Mouse (Mus musculus) kidney, adult 2 months (tissue): ENCODE measurements around the gene Morn5. TPM values are rescaled to one million over a fixed set of nuclear protein-coding genes. Genes with fewer than 3 reads are reported as not detected.
A peak's percentile ranks its signal among the peaks of the same experiment; 100 is the strongest.

Experiments used
- DNase-seq: peaks from one replicate; pipeline ENCODE4 v3.0.0; 2021
- H3K27ac ChIP-seq: fragments of 200-500 bp; 2 replicates; pipeline ENCODE4 v1.5.1; 2012; ENCODE audit warnings: low read depth, low read length, control low read depth, inconsistent platforms; ENCODE audit not compliant: insufficient read depth
- H3K27me3 ChIP-seq: fragments of 200-500 bp; replicated peaks from 2 replicates; pipeline ENCODE4 v1.6.1; 2012; ENCODE audit warnings: mild to moderate bottlenecking, moderate library complexity, low read length, inconsistent platforms; ENCODE audit not compliant: control insufficient read depth, insufficient read depth
- H3K36me3 ChIP-seq: fragments of 200-500 bp; 2 replicates; pipeline ENCODE4 v1.6.1; 2012; ENCODE audit warnings: mild to moderate bottlenecking, moderate library complexity, low read length, inconsistent platforms; ENCODE audit not compliant: control insufficient read depth, insufficient read depth
- H3K4me1 ChIP-seq: fragments of 200-500 bp; 2 replicates; pipeline ENCODE4 v1.6.1; 2011; ENCODE audit warnings: low read length; ENCODE audit not compliant: control insufficient read depth, insufficient read depth
- H3K4me3 ChIP-seq: fragments of 200-500 bp; 2 replicates; pipeline ENCODE4 v1.5.1; 2011; ENCODE audit warnings: mild to moderate bottlenecking, low read depth, low read length, control low read depth; ENCODE audit not compliant: insufficient read depth
- CTCF ChIP-seq: fragments of 200-500 bp; conservative IDR thresholded peaks from 2 replicates; pipeline ENCODE4 v1.5.1; 2011; ENCODE audit warnings: low read depth, mild to moderate bottlenecking, control low read depth, low read length, moderate library complexity, mixed read lengths; ENCODE audit not compliant: insufficient read depth, insufficient read length
- POLR2A ChIP-seq: fragments of 200-500 bp; IDR thresholded peaks from one replicate; pipeline ENCODE4 v1.6.1; 2011; ENCODE audit warnings: low read depth, low read length, control low read depth
- whole genome bisulfite sequencing: fragments of 180-500 bp; shearing (Covaris S2); methylation state at CpG from one replicate; pipeline ENCODE4 v1.1.7; 2018; 5-methylcytosine and 5-hydroxymethylcytosine counted together
- polyA plus RNA-seq: library from polyadenylated mRNA; depleted of rRNA; stranded (reverse); fragments of >200 nt; gene quantifications from 2 replicates; pipeline ENCODE4 v1.2.3, GENCODE M21; 2012

Morn5 gene
- polyA plus RNA-seq, 1 experiment: 1.7 TPM

- H3K27ac ChIP-seq: no peak overlapping the region
Observed at GRCm38 (mm10) chr2:36098021-36098420, 48.8 kb downstream of the Morn5 start.

GRCm38 (mm10) chr2:36099739-36100138 is 50.5 kb downstream of the Morn5 start:
- H3K4me1 ChIP-seq: peaks cover 3% of the 10 kb centered on the region; the same call in 1 of the 2 replicates
- WGBS: 51% methylated on average over 6 of the region's 6 CpGs
- H3K27ac ChIP-seq: no peak overlapping the region
- peaks cover 6% of the 10 kb centered on the region for H3K27me3 ChIP-seq
- H3K36me3 ChIP-seq: no peaks in the 10 kb centered on the region
- DNase-seq: peak; percentile 25
- H3K4me3 ChIP-seq: no peak overlapping the region
- TF ChIP-seq CTCF (no peak), POLR2A (no peak)

More at GRCm38 (mm10) chr2:36098021-36098420, 48.8 kb downstream of the Morn5 start:
- H3K27me3 ChIP-seq: 0 out of 2 replicates have a peak, but pooled peaks cover 2% of the 10 kb centered on the region
- H3K4me3 ChIP-seq: no peak overlapping the region
- no peak for TF ChIP-seq CTCF
- no peak for TF ChIP-seq POLR2A
- no peaks in the 10 kb centered on the region; the same call in 1 of the 2 replicates for H3K4me1 ChIP-seq
- H3K36me3 ChIP-seq: no peaks in the 10 kb centered on the region
- no peak for DNase-seq
- 37% methylated on average over 5 of the region's 5 CpGs for whole genome bisulfite sequencing

DNA sequence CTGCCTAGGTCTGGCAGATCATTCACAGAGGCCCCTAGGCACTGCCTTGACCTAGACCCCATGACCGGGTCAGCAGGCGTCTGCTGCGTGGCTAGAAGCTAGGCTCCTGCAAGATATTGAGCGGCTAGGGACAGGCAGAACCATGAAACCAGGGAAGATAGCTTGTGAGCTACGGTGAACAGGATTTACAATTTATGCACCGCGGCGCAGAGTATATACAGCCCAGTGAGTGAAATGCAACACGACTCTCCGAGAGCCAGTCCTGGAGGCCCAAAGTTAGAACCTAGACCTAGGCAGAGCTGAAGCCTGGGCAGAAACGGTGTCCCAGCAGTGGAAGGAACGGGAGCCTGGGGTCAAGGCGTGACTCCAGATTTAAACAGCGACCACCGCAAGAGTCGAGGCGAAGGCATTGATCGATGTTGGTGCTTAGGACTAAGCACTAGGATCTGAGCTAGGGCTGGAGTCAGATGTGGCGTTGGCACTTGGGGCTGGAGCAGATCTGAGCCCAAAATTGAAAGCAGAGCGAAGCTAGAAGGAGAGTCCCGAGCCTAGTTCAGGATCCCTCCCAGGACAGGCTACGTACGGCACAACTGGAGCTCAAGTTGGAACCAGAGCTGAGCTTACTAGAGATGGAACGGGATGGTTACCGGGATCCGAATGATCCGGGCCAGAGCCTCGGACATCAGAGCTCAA is 52.8 kb downstream of the Morn5 start:
- Histone ChIP-seq H3K4me3 (no peak overlapping the region), H3K27ac (no peak overlapping the region), H3K4me1 (peaks cover 3% of the 10 kb centered on the region; the same call in 1 of the 2 replicates), H3K36me3 (no peaks in the 10 kb centered on the region), H3K27me3 (peaks cover 6% of the 10 kb centered on the region)
- no peak for DNase-seq
- 23% methylated on average over 28 of the region's 28 CpGs for WGBS
- TF ChIP-seq POLR2A (no peak), CTCF (no peak)

GRCm38 (mm10) chr2:36102559-36102946 is 53.3 kb downstream of the Morn5 start:
- peaks cover 6% of the 10 kb centered on the region for H3K27me3 ChIP-seq
- DNase-seq: no peak
- no peak overlapping the region for H3K4me3 ChIP-seq
- H3K27ac ChIP-seq: no peak overlapping the region
- no peaks in the 10 kb centered on the region for H3K36me3 ChIP-seq
- 19% methylated on average over 21 of the region's 21 CpGs for WGBS
- H3K4me1 ChIP-seq: peaks cover 3% of the 10 kb centered on the region; the same call in 1 of the 2 replicates
- no peak for TF ChIP-seq CTCF
- no peak for TF ChIP-seq POLR2A

DNA sequence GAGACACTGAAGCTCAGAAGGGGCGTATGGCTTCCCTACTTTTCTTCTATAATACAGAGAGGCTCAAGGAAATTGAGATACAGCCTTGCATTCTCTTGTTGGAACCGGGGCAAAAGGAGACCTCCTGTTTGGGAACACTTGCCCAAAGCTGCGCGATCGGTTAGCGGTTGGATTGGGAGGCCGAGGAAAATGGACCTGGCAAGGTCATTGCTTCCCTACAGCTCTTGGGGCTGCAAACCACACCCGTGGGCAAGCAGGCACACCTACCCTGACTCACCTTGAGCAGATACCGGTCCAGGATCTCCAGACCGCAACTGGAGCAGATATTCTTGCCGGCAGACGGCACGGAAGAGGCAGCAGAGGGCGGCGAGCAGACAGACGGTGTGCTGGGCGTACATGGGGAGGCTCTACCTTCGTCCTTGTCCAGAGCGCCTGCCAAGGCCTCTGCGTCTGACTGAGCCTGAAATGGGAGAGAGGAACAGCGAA is 53.9 kb downstream of the Morn5 start:
- Histone ChIP-seq H3K4me3 (peak overlapping the region; percentile 29; the same call in 1 of the 2 replicates), H3K27me3 (peaks cover 5% of the 10 kb centered on the region), H3K36me3 (no peaks in the 10 kb centered on the region), H3K27ac (no peak overlapping the region), H3K4me1 (peaks cover 3% of the 10 kb centered on the region; the same call in 1 of the 2 replicates)
- 18% methylated on average over 21 of the region's 21 CpGs for WGBS
- TF ChIP-seq CTCF: no peak
- no peak for TF ChIP-seq POLR2A
- no peak for DNase-seq

DNA sequence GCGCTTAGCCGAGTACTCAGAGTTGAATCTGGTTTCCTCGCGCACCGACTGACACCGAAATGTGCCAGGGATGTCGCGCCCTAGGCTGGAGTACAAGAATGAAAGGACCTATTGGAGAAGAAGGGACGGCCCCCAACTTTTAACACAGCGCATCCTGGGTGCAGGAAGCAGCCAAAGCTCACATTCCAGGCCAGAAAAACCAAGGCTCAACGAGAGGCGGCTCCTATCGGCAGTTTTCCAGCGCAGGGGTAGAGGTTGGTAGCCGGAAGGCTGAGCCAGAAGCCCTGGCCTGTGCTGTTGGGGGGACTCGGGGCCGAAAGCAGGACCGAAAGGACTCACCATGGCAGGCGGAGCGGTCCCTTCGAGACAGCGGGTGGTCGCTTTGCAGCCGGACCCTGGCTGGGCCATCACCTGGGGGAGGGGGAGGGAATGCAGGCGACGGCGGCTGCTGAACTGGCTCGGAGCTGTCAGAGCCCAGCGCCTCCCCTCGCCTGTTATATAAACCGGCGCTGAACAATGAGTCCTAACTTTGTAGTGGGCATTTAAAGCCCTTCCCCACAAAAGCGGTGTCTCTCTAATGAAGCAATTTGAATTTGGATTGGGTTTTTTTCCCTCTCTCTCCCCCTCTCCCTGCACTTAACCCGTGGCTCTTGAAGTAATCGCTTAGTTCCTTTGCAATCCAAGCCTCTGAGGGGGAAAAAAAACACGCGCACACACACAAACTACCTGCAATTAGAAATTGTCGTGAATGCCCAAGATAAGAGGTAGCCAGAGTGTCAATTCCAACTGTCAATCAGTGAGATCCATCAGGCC is 54.5 kb downstream of the Morn5 start:
- Histone ChIP-seq H3K36me3 (no peaks in the 10 kb centered on the region), H3K4me1 (peaks cover 3% of the 10 kb centered on the region; the same call in 1 of the 2 replicates), H3K27ac (no peak overlapping the region), H3K27me3 (peaks cover 5% of the 10 kb centered on the region), H3K4me3 (peak overlapping the region; percentile 29)
- no peak for TF ChIP-seq CTCF
- DNase-seq: peak; percentile 24
- WGBS: 8% methylated on average over 38 of the region's 38 CpGs
